Mouse (Mus musculus) midbrain, embryonic 12.5 days (tissue): Measurements from ENCODE around the gene Ptprd. TPM values are rescaled to one million over a fixed set of nuclear protein-coding genes. Genes with fewer than 3 reads are reported as not detected.
A peak's percentile ranks its signal among the peaks of the same experiment; 100 is the strongest.

ENCODE experiments used
- ATAC-seq: fragments of 200-750 bp; cut with Nextera tagmentation; 2 replicates; pipeline ENCODE4 v1.8.0; 2017; ENCODE audit warnings: low read depth, moderate TSS enrichment, moderate library complexity; ENCODE audit not compliant: low FRiP score
- H3K27ac ChIP-seq: fragments of 300-500 bp; sonication (generic); replicated peaks from 2 replicates; pipeline ENCODE4 v1.5.1; 2016; ENCODE audit warnings: mild to moderate bottlenecking
- H3K27me3 ChIP-seq: fragments of 300-500 bp; sonication (generic); 2 replicates; pipeline ENCODE4 v1.6.1; 2016; ENCODE audit warnings: mild to moderate bottlenecking
- H3K36me3 ChIP-seq: fragments of 300-500 bp; sonication (generic); 2 replicates; pipeline ENCODE4 v1.6.1; 2016
- H3K4me1 ChIP-seq: fragments of 300-500 bp; sonication (generic); 2 replicates; pipeline ENCODE4 v1.6.1; 2016
- H3K4me2 ChIP-seq: fragments of 300-500 bp; sonication (generic); replicated peaks from 2 replicates; pipeline ENCODE4 v1.6.1; 2016; ENCODE audit warnings: mild to moderate bottlenecking, moderate library complexity
- H3K4me3 ChIP-seq: fragments of 300-500 bp; sonication (generic); 2 replicates; pipeline ENCODE4 v1.5.1; 2016; ENCODE audit warnings: mild to moderate bottlenecking
- H3K9ac ChIP-seq: fragments of 300-500 bp; sonication (generic); replicated peaks from 2 replicates; pipeline ENCODE4 v1.6.1; 2016; ENCODE audit warnings: mild to moderate bottlenecking, moderate library complexity
- H3K9me3 ChIP-seq: fragments of 300-500 bp; sonication (generic); 2 replicates; pipeline ENCODE4 v1.6.1; 2016; ENCODE audit warnings: mild to moderate bottlenecking
- WGBS: fragments of 180-500 bp; shearing (Covaris S2); methylation state at CpG from one replicate; pipeline ENCODE4 v1.1.7; 2016; 5-methylcytosine and 5-hydroxymethylcytosine counted together
- polyA plus RNA-seq: library from polyadenylated mRNA; unstranded; fragments of >200 nt; fragmentation: Nextera tagmentation; extraction: Ambion mirVana; gene quantifications from 2 replicates; pipeline ENCODE4 v1.2.1, GENCODE M21; 2016

Ptprd gene
- polyA plus RNA-seq, 1 experiment from 2014 or later = 37.5 TPM

DNA sequence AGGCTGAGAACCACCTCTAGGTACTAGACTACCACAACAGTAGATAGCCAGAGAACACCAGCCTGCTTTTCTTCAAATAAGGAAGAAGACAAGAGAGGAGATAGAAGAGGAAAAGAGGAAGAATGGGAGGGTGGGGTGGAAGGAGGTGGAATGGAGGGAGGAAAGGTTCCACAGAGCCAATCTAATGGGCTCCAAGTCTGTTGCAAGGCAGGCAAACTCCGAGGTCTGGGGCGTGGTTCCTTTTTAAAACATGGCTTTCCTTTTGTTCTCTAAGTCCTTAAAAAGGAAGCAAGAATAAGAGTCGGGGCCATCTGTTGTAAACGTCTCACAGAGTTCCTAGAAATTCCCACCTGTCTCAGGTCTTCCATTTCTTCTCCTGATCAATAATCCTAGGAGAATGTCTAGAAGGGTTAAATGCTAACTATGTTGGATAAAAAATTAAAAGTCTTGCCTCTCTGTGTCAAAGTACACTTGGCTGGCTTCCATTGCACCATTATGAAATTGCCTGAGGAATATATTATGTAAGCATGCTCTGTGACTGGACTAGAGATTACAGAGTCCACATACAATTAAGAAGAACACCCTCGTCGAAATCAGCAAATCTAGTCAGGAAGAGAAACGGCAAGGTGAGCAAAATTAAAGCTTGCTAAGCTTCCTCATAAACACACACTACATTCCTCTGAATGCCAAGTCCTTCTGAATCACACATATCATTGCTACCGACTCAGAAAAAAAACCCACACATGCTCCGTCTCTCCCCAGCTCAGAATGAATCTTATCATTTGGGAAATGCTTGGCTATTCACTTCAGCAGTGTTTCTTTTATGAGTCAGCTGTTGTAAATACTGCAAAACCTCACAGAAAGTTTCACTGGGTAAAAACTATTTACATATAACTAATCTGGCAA lies 1787.2 kb downstream of the Ptprd start:
- ATAC-seq = no peak
- no peaks in the 10 kb centered on the region for H3K9me3 ChIP-seq
- H3K4me2 ChIP-seq = no peak overlapping the region
- no peak overlapping the region for H3K27ac ChIP-seq
- H3K9ac ChIP-seq = no peak overlapping the region
- WGBS = 85% methylated on average over 9 of the region's 9 CpGs
- no peaks in the 10 kb centered on the region for H3K27me3 ChIP-seq
- no peak overlapping the region for H3K4me3 ChIP-seq
- H3K4me1 ChIP-seq = no peaks in the 10 kb centered on the region
- H3K36me3 ChIP-seq = no peaks in the 10 kb centered on the region

DNA sequence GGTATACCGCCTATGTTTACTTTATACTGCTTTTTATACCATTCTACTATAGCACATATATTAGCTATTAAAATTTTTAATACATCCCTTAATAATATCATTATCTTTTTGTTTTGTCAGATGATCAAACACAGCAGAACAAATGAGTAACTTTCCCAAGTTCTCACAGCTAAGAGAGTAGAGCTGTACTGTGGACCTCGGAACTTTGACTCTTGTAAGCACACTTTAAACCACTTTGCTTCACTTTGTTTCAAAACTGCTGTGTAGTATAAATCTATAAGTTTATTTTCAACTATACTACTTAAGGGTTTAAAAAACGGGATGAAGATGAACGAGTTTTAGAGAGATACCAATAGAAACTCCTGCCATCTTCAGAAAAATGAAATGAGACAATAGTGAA lies 1789.6 kb downstream of the Ptprd start:
- no peak for ATAC-seq
- H3K9me3 ChIP-seq = no peaks in the 10 kb centered on the region
- WGBS = 88% methylated on average over 4 of the region's 4 CpGs
- no peak overlapping the region for H3K4me2 ChIP-seq
- no peak overlapping the region for H3K9ac ChIP-seq
- no peaks in the 10 kb centered on the region for H3K36me3 ChIP-seq
- no peaks in the 10 kb centered on the region for H3K4me1 ChIP-seq
- no peak overlapping the region for H3K27ac ChIP-seq
- H3K27me3 ChIP-seq = no peaks in the 10 kb centered on the region
- H3K4me3 ChIP-seq = no peak overlapping the region

DNA sequence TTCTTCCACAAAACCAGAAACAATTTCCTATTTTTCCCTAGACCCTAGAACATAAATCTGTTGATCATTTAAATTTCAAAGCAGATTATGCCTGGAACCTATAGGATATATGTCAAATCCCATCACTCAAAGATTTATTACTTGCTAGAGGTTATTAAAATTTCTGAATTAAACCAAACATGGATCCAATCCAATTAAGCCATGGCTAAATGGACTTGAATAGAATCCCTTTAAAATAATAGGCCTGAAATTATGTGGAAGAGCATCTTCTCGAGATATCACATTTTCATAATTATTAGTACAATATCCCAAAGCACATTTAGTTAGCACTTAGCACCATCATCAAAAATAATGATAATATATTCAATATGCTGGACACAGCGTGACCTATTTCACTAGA lies 1792.1 kb downstream of the Ptprd start:
- H3K27me3 ChIP-seq = no peaks in the 10 kb centered on the region
- ATAC-seq = no peak
- no peak overlapping the region for H3K27ac ChIP-seq
- no peaks in the 10 kb centered on the region for H3K4me1 ChIP-seq
- H3K9ac ChIP-seq = no peak overlapping the region
- no peaks in the 10 kb centered on the region for H3K36me3 ChIP-seq
- no peak overlapping the region for H3K4me2 ChIP-seq
- H3K9me3 ChIP-seq = no peaks in the 10 kb centered on the region
- no peak overlapping the region for H3K4me3 ChIP-seq
- 58% methylated on average over 2 of the region's 2 CpGs for WGBS

DNA sequence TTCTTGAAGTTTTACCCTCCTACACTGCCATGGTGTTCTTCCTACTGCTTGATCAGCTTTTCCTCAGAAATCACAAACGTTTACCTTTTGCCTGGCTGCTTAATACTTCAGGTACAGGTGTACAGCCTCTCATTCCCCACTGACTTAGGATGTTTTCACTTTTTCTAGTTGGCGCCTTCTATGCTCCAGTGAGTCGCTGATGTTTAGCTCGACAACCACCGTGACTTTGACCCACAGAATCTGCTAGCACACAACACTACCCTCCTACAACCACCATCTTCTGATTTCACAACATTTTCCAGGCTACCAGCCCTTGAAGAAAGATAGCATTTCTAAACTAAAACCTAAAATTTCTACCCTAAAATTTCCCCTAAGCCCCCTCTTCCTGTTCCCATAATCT lies 1794.1 kb downstream of the Ptprd start:
- ATAC-seq = no peak
- Histone ChIP-seq H3K4me3 (no peak overlapping the region), H3K4me1 (no peaks in the 10 kb centered on the region), H3K27me3 (0 out of 2 replicates have a peak, but pooled peaks cover under 1% of the 10 kb centered on the region), H3K9ac (no peak overlapping the region), H3K27ac (no peak overlapping the region), H3K4me2 (no peak overlapping the region), H3K9me3 (no peaks in the 10 kb centered on the region), H3K36me3 (no peaks in the 10 kb centered on the region)
- WGBS = 95% methylated on average over 5 of the region's 5 CpGs

DNA sequence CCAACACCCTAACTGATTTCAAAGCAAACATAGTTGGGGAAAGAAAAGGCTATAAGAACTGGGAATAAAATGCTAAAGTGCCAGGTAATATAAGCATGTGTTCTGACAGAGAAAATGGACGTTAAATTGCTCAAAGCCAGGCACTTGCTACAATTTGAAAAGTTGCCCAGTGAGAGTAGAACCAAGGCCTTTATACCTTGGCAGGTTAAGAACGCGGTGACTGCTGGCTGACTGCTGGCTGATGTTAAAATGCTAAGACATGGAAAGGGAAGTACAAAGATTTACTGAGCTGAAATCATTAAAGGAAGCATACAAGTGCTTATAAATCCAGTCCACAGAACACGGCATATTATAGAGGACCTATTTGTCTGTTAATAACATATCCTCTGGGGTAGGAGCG lies 1796.1 kb downstream of the Ptprd start:
- H3K36me3 ChIP-seq = no peaks in the 10 kb centered on the region
- H3K4me3 ChIP-seq = no peak overlapping the region
- H3K27ac ChIP-seq = no peak overlapping the region
- H3K9me3 ChIP-seq = no peaks in the 10 kb centered on the region
- no peak overlapping the region for H3K9ac ChIP-seq
- ATAC-seq = no peak
- H3K4me2 ChIP-seq = no peak overlapping the region
- WGBS = 89% methylated on average over 5 of the region's 5 CpGs
- H3K27me3 ChIP-seq = peaks cover 6% of the 10 kb centered on the region; the same call in 1 of the 2 replicates
- H3K4me1 ChIP-seq = no peaks in the 10 kb centered on the region

DNA sequence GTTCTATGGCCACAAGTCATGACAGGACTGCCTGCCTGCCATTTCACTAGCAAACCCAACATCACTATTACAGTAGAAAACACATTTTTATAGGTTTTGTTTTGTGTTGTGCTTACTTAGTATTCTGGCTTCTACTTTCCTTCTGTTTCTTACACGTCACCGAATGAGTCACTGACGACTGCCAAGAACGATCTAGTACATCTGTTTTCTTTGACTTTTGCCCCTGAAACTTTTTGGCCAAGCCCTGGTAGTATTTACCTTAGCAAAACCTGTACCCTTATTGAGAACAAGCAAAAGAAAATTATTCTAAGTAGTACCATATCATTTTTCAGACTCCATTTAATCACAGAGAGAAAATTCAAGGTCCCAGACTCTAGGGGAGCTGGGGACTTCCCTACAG lies 1797.2 kb downstream of the Ptprd start:
- Histone ChIP-seq H3K4me2 (no peak overlapping the region), H3K27ac (no peak overlapping the region), H3K9ac (no peak overlapping the region), H3K4me1 (no peaks in the 10 kb centered on the region), H3K9me3 (no peaks in the 10 kb centered on the region), H3K36me3 (no peaks in the 10 kb centered on the region), H3K4me3 (no peak overlapping the region), H3K27me3 (peaks cover 6% of the 10 kb centered on the region; the same call in 1 of the 2 replicates)
- WGBS = 86% methylated on average over 4 of the region's 4 CpGs
- no peak for ATAC-seq

DNA sequence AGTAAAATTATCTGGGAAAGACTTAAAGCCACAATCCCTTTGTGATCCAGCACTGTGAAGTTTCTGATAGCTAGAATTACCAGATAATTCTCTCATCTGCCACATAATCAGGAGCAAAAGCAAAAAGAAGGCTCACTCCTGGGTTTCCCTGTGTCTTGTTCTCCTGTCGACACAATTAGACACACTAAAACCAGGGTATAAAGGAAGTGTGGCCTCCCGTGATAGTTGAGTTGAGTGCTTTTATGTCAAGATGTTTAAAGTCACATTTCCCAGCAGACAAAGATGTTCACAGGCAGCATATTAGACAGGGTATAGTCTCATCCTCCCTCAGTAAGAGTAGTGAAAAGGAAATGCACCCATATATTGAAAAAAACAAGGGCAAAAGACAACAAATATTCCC lies 1801.7 kb downstream of the Ptprd start:
- WGBS = 19% methylated on average over 2 of the region's 2 CpGs
- peaks cover 11% of the 10 kb centered on the region; the same call in 1 of the 2 replicates for H3K4me1 ChIP-seq
- H3K4me2 ChIP-seq = no peak overlapping the region
- H3K36me3 ChIP-seq = no peaks in the 10 kb centered on the region
- no peak overlapping the region for H3K27ac ChIP-seq
- no peak overlapping the region for H3K4me3 ChIP-seq
- no peak overlapping the region for H3K9ac ChIP-seq
- peaks cover 6% of the 10 kb centered on the region; the same call in 1 of the 2 replicates for H3K27me3 ChIP-seq
- H3K9me3 ChIP-seq = no peaks in the 10 kb centered on the region
- ATAC-seq = 0 out of 2 replicates have a peak, but pooled peaks have one; percentile 34

DNA sequence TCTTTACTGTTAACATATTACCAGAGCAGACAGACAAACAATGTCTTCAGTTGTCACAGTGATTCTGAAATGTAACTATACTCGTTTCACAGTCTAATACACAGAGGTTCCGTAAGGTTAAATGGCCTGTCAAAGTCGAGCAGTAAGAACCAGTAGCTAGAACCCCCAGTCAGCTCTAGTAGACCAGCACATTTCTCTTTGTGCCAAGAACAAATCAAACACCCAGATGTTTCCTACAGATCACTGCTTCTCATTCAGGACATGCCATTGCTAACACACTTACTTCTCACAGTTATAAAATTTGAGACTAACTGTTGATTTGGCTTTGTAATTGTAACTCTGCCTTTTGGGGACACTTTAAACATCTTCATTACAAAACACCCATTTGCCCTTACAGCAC lies 1802.6 kb downstream of the Ptprd start:
- Histone ChIP-seq H3K4me2 (no peak overlapping the region), H3K27ac (no peak overlapping the region), H3K9ac (no peak overlapping the region), H3K36me3 (no peaks in the 10 kb centered on the region), H3K4me1 (peaks cover 11% of the 10 kb centered on the region; the same call in 1 of the 2 replicates), H3K4me3 (no peak overlapping the region), H3K9me3 (no peaks in the 10 kb centered on the region), H3K27me3 (peaks cover 6% of the 10 kb centered on the region; the same call in 1 of the 2 replicates)
- ATAC-seq = no peak
- 52% methylated on average over 3 of the region's 3 CpGs for WGBS

DNA sequence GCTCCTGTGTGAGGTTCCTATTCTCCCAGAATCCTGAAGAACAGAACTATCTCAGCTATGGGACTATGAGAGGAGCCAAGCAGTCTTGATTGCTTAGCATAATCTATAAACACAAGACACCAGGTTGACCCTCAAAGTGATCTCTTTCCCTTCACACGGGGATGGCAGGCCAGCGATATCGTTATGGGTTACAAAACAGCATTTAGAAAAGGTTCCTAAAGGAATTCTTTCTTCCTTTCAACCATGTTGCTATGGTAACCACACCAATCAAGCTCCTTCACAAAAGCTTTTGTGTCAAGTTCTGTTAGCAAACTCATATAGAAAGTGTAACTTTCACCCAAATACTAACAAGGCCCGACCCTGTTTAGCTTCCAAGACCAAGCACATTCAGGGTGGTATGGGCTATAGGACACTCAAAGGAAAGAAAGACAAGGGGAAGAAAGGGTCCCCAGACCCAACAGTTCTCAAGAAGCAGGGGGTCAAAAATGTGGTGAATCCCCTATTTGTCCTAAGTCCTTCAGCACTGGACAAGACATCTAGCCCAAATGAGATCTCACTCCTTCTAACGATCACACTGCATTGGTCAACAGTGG lies 1805.8 kb downstream of the Ptprd start:
- H3K9me3 ChIP-seq = no peaks in the 10 kb centered on the region
- ATAC-seq = peak; percentile 57
- 13% methylated on average over 5 of the region's 5 CpGs for WGBS
- H3K4me3 ChIP-seq = no peak overlapping the region
- H3K4me1 ChIP-seq = peaks cover 11% of the 10 kb centered on the region; the same call in 1 of the 2 replicates
- H3K36me3 ChIP-seq = no peaks in the 10 kb centered on the region
- H3K4me2 ChIP-seq = no peak overlapping the region
- H3K9ac ChIP-seq = no peak overlapping the region
- no peak overlapping the region for H3K27ac ChIP-seq
- no peaks in the 10 kb centered on the region for H3K27me3 ChIP-seq

DNA sequence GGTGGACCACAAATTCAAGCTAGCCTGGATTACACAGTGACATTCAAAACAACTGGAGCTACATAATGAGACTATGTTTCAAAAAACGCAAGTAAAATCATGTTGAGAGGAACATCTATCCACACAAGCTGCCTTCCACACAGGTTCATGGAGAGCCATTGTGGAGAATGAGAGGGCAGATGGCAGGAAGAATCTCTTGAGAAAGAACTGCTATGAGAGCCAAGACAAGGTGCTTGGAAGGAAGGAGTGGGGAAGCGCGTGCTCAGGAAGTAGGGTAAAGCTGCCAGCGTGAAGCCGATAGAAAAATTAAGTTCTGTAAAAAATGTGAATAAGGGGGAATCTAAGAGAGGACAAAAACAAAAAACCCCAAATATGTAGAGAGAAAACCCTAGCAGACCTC lies 1808.5 kb downstream of the Ptprd start:
- peaks cover 11% of the 10 kb centered on the region; the same call in 1 of the 2 replicates for H3K4me1 ChIP-seq
- H3K9ac ChIP-seq = no peak overlapping the region
- H3K4me2 ChIP-seq = no peak overlapping the region
- no peak for ATAC-seq
- WGBS = 93% methylated on average over 5 of the region's 5 CpGs
- H3K4me3 ChIP-seq = no peak overlapping the region
- no peaks in the 10 kb centered on the region for H3K27me3 ChIP-seq
- H3K36me3 ChIP-seq = no peaks in the 10 kb centered on the region
- H3K9me3 ChIP-seq = no peaks in the 10 kb centered on the region
- no peak overlapping the region for H3K27ac ChIP-seq

DNA sequence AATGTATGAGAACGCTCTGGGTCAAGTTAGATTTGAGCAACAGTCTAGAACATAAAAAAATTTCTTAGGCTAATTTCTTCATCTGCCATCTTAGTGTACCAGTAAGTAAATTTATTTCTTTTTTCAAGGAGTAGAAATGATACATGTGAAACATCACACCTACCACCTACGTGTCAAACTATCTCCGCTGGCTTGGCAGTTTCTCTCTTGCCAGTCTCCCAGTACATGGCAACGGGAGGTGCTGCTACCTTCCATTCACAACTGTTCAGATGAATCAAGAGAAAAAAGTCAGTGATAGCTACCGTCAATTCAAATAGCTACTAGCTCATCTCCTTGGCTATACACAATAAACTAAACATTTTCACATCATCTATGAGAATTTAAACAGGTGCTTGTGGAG lies 1823.9 kb downstream of the Ptprd start:
- no peaks in the 10 kb centered on the region; the same call in 1 of the 2 replicates for H3K9me3 ChIP-seq
- no peak overlapping the region for H3K4me2 ChIP-seq
- H3K27me3 ChIP-seq = no peaks in the 10 kb centered on the region
- ATAC-seq = no peak
- H3K36me3 ChIP-seq = no peaks in the 10 kb centered on the region
- no peak overlapping the region for H3K4me3 ChIP-seq
- no peak overlapping the region for H3K9ac ChIP-seq
- H3K27ac ChIP-seq = no peak overlapping the region
- H3K4me1 ChIP-seq = no peaks in the 10 kb centered on the region
- WGBS = 89% methylated on average over 5 of the region's 5 CpGs
